Mouse (Mus musculus): ENCODE measurements around the gene Btnl2.

GRCm38 (mm10) chr17:34315512-34315911, 39.1 kb upstream of the Btnl2 start:
- no peak for TF ChIP-seq CTCF (IDR thresholded peaks at IDR 0.05; ENCODE audit: control insufficient read depth, insufficient read depth, insufficient replicate concordance, low read depth, low read length)
- TF ChIP-seq POLR2A (IDR thresholded peaks at IDR 0.05; ENCODE audit: control insufficient read depth, low read depth, low read length), result no peak

Measured in testis, adult 2 months (tissue).